Mouse (Mus musculus) kidney, embryonic 16.5 days (tissue): ENCODE data around the gene Panx1. TPM values are rescaled to one million over a fixed set of nuclear protein-coding genes. Genes with fewer than 3 reads are reported as not detected.
A peak's percentile ranks its signal among the peaks of the same experiment; 100 is the strongest.

ENCODE experiments used
- ATAC-seq: fragments of 200-750 bp; cut with Nextera tagmentation; 2 replicates; pipeline ENCODE4 v1.8.0; 2017; ENCODE audit warnings: moderate TSS enrichment; ENCODE audit not compliant: low FRiP score, low TSS enrichment
- H3K27ac ChIP-seq: fragments of 300-500 bp; sonication (generic); 2 replicates; pipeline ENCODE4 v1.5.1; 2014; ENCODE audit warnings: low read length
- H3K27me3 ChIP-seq: fragments of 300-500 bp; sonication (generic); 2 replicates; pipeline ENCODE4 v1.6.1; 2014; ENCODE audit warnings: low read length, control low read depth, mixed read lengths; ENCODE audit not compliant: insufficient read depth
- H3K36me3 ChIP-seq: fragments of 300-500 bp; sonication (generic); 2 replicates; pipeline ENCODE4 v1.6.1; 2014; ENCODE audit warnings: low read length, control low read depth, mixed read lengths; ENCODE audit not compliant: insufficient read depth
- H3K4me1 ChIP-seq: fragments of 300-500 bp; sonication (generic); 2 replicates; pipeline ENCODE4 v1.6.1; 2014; ENCODE audit warnings: low read length, control low read depth, mixed read lengths; ENCODE audit not compliant: insufficient read depth
- H3K4me2 ChIP-seq: fragments of 300-500 bp; sonication (generic); replicated peaks from 2 replicates; pipeline ENCODE4 v1.6.1; 2014; ENCODE audit warnings: low read depth, low read length
- H3K4me3 ChIP-seq: fragments of 300-500 bp; sonication (generic); 2 replicates; pipeline ENCODE4 v1.5.1; 2014; ENCODE audit warnings: mild to moderate bottlenecking, low read length
- H3K9ac ChIP-seq: fragments of 300-500 bp; sonication (generic); replicated peaks from 2 replicates; pipeline ENCODE4 v1.6.1; 2014; ENCODE audit warnings: low read length
- H3K9me3 ChIP-seq: fragments of 300-500 bp; sonication (generic); 2 replicates; pipeline ENCODE4 v1.6.1; 2016; ENCODE audit warnings: low read length, control low read depth
- WGBS: fragments of 180-500 bp; shearing (Covaris S2); extraction: QIAGEN DNeasy Blood & Tissue Kit; methylation state at CpG from one replicate; pipeline ENCODE4 v1.1.7; 2014; 5-methylcytosine and 5-hydroxymethylcytosine counted together
- polyA plus RNA-seq: library from polyadenylated mRNA; unstranded; fragments of >200 nt; fragmentation: Nextera tagmentation; extraction: Ambion mirVana; gene quantifications from 2 replicates; pipeline ENCODE4 v1.2.1, GENCODE M21; 2015

Gene Panx1
- polyA plus RNA-seq, 1 experiment from 2014 or later, result 42.6 TPM

DNA sequence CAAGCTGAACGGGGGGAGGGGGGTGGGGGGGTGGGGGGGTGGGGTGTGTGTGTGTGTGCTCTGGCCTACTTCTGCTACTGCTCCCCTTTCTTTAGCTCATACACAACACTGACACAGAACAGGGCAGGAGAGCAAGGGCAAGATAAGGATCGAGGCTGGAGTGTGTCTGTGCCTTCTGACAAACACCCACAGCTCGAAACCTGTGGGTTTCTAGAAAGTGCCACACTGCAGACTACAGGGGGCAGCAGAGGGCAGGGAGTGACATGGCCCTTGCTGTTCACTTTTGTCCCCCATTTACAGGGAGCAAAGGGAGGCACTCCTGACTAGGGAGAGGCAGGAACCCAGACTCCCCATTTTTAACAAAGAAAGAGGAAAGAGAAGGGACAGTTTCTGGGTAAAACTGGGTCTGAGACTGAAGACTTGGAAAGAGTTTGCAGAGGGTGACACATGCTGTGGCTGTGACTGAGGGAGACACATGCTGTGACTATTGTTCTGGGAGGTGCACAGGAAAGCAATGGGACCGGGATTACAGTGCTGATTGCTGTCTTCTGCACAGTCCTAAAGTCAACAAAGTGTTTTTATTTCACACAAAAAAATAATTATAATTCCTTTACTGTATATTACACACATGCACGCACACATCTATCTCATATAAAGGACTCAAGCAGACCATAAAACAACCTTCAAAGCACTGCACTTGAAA, 16.1 kb downstream of the Panx1 start:
- Histone ChIP-seq H3K36me3 (0 out of 2 replicates have a peak, but pooled peaks cover 5% of the 10 kb centered on the region), H3K4me3 (no peak overlapping the region), H3K27ac (no peak overlapping the region), H3K4me2 (no peak overlapping the region), H3K27me3 (no peaks in the 10 kb centered on the region), H3K9ac (no peak overlapping the region), H3K4me1 (peaks cover 1% of the 10 kb centered on the region; the same call in 1 of the 2 replicates), H3K9me3 (peaks cover 5% of the 10 kb centered on the region; the same call in 1 of the 2 replicates)
- peak; percentile 50; the same call in 1 of the 2 replicates for ATAC-seq
- 63% methylated on average over 5 of the region's 5 CpGs for WGBS

- H3K27me3 ChIP-seq, result no peaks in the 10 kb centered on the region
- peaks cover 5% of the 10 kb centered on the region; the same call in 1 of the 2 replicates for H3K9me3 ChIP-seq
- H3K27ac ChIP-seq, result no peak overlapping the region
- no peak overlapping the region for H3K9ac ChIP-seq
- H3K4me2 ChIP-seq, result no peak overlapping the region
- ATAC-seq, result no peak
- 68% methylated on average over 3 of the region's 3 CpGs for WGBS
- H3K4me3 ChIP-seq, result no peak overlapping the region
- H3K36me3 ChIP-seq, result 0 out of 2 replicates have a peak, but pooled peaks cover 5% of the 10 kb centered on the region
- no peaks in the 10 kb centered on the region; the same call in 1 of the 2 replicates for H3K4me1 ChIP-seq
Observed at GRCm38 (mm10) chr9:15027725-15028124, 17.6 kb downstream of the Panx1 start.

- ATAC-seq, result no peak
- Histone ChIP-seq H3K4me2 (no peak overlapping the region), H3K27me3 (no peaks in the 10 kb centered on the region), H3K36me3 (peaks cover 12% of the 10 kb centered on the region; the same call in 1 of the 2 replicates), H3K27ac (no peak overlapping the region), H3K9me3 (peaks cover 5% of the 10 kb centered on the region; the same call in 1 of the 2 replicates), H3K4me1 (no peaks in the 10 kb centered on the region), H3K9ac (no peak overlapping the region), H3K4me3 (no peak overlapping the region)
- WGBS, result 89% methylated on average over 1 of the region's 1 CpGs
Observed at GRCm38 (mm10) chr9:15023049-15023448, 22.2 kb downstream of the Panx1 start.

DNA sequence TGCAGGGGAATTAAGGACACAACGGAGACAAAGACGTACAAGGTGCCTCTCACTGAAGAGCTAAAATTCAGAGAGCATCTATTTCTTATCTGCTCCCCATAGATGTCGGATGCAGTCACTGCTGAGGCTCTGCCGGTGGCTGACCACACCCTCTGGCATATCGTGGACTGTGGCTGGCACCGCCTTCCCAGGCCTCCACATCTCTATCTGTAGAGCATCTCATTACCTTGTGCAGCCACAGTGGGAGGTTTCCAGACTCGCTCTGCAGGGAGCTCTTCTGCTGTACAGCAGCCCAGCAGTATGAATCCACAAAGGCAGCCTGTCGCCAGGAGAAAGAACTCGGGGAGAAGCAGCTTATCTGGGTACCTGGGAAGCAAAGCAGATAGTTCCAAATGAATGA, 24.1 kb downstream of the Panx1 start:
- H3K4me2 ChIP-seq, result no peak overlapping the region
- peaks cover 2% of the 10 kb centered on the region; the same call in 1 of the 2 replicates for H3K9me3 ChIP-seq
- ATAC-seq, result no peak
- H3K4me1 ChIP-seq, result no peaks in the 10 kb centered on the region
- peaks cover 10% of the 10 kb centered on the region; the same call in 1 of the 2 replicates for H3K36me3 ChIP-seq
- H3K27ac ChIP-seq, result no peak overlapping the region
- 85% methylated on average over 9 of the region's 9 CpGs for WGBS
- no peak overlapping the region for H3K9ac ChIP-seq
- no peak overlapping the region for H3K4me3 ChIP-seq
- no peaks in the 10 kb centered on the region for H3K27me3 ChIP-seq

DNA sequence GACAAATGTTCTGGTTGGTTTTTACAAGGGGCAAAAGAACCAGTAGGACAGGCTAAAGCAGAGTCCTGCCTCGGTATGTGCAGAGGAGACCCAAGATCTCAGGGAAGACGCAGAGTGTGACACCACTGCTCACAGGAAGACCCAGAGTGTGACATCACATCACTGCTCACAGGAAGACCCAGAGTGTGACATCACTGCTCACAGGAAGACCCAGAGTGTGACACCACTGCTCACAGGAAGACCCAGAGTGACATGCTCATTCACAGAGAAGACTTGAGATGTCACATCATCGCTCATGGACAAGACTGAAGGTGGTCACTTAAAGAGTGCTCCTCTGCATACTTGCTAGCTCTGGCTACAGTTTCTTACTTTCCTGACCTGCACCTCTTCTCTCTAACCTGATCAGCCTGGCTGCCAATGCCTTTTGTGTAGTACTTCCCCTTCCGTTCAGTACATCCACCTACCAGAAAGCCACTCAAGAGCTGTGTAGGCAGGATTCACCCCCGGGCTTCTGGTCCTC, 24.7 kb downstream of the Panx1 start:
- H3K9ac ChIP-seq, result no peak overlapping the region
- H3K4me2 ChIP-seq, result no peak overlapping the region
- WGBS, result 92% methylated on average over 5 of the region's 5 CpGs
- H3K4me3 ChIP-seq, result no peak overlapping the region
- ATAC-seq, result no peak
- no peaks in the 10 kb centered on the region for H3K27me3 ChIP-seq
- H3K9me3 ChIP-seq, result no peaks in the 10 kb centered on the region
- no peak overlapping the region for H3K27ac ChIP-seq
- no peaks in the 10 kb centered on the region for H3K4me1 ChIP-seq
- H3K36me3 ChIP-seq, result peaks cover 7% of the 10 kb centered on the region; the same call in 1 of the 2 replicates

DNA sequence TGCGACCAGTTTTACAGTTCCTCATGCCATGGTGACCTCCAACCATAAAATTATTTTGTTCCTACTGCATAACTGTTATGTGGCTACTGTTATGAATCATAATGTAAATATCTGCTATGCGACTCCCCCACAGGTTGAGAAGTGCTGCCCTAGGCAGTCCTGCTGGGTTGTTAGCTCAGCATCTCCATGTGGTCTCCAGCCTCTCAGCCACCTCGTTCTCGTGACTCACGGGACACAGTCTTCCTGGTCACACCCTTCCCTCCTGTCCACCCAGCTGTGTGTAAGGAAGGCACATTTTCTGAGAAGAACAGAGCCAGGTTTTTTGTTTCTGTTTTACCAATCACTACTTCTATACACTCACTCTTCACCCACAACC, 26.5 kb downstream of the Panx1 start:
- no peaks in the 10 kb centered on the region for H3K27me3 ChIP-seq
- no peaks in the 10 kb centered on the region for H3K4me1 ChIP-seq
- no peak overlapping the region for H3K9ac ChIP-seq
- 77% methylated on average over 5 of the region's 5 CpGs for WGBS
- H3K9me3 ChIP-seq, result no peaks in the 10 kb centered on the region
- no peak overlapping the region for H3K27ac ChIP-seq
- H3K36me3 ChIP-seq, result peaks cover 7% of the 10 kb centered on the region; the same call in 1 of the 2 replicates
- H3K4me2 ChIP-seq, result no peak overlapping the region
- H3K4me3 ChIP-seq, result no peak overlapping the region
- no peak for ATAC-seq

DNA sequence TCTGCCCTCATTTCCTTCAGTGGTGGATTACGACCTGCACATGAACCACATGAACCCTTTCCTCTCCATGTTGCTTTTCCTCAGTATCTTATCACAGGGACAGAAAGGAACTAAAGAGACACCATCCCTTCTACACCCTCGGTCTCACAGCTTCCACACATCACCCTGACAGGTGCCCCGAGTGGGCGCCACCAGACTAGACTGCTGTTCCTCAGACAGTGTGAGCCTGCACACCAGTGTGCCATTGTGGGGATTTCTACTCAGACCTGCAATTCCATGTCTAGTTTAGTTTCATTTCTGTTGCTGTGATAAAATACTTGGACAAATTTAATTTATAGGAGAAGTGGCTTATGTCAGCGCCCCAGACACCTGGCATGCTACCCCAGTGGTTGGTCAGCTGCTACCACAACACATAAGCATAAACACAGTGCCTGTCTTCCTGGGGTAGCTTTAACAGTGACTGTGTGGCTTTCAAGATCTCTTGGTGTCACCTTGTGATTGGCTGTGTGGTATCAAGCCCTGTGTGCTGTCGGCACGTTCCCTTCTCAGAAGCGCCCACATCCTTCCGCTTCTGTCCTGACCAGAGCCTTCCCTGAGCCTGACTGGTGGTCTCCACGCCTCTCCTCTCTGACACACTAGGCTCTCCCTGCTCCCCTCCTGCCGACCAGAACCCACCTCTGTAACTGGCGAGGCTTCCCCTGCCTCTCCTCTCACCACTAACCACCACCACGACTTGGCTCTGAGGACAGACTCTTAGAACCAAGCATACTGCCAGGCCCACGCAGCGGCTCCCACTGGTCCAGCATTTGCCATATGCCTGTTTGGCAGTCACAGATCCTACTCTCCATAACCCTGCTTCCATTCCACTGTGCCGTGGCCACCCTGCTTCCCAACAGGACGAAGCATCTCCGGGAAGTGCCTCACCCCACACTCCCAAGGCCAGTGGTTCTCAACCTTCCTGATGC, 27.2 kb downstream of the Panx1 start:
- Histone ChIP-seq H3K4me1 (no peaks in the 10 kb centered on the region), H3K36me3 (peaks cover 7% of the 10 kb centered on the region; the same call in 1 of the 2 replicates), H3K27me3 (no peaks in the 10 kb centered on the region), H3K27ac (no peak overlapping the region), H3K4me2 (no peak overlapping the region), H3K9ac (no peak overlapping the region), H3K4me3 (no peak overlapping the region), H3K9me3 (no peaks in the 10 kb centered on the region)
- ATAC-seq, result no peak
- WGBS, result 89% methylated on average over 18 of the region's 18 CpGs

DNA sequence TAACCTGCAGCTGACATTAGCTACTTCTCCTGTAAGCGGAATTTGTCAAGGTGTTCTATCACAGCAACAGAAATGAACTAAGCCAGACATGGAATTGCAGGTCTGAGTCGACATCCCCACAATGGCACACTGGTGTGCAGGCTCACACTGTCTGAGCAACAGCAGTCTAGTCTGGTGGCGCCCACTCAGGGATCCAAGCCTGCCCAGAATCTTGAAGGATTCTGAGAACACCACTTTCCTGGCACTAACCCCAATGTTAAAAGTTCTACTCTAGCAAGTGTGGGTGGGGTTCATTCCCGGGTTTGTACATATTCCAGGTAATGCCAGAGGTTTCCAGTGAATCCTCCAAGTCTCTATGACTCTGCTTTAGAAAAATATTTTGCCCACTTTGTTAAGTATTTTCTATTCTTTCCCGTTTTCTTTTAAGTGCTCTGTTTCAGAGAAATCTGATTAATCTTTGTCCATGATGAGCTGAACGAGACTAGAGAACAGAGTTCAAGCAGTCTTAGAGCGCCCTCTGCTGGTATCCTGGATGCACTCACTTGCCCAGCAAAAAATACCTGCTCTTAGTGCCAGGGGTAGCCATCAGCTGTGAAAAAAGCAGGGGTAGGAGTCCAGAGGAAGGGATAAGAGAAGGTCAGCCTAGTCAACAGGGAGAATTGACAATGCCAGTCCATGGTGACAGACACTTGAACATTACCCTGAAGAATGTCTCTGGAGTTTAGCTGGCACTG, 29.9 kb downstream of the Panx1 start:
- H3K4me1 ChIP-seq, result no peaks in the 10 kb centered on the region
- 57% methylated on average over 7 of the region's 7 CpGs for whole genome bisulfite sequencing
- no peak for ATAC-seq

GRCm38 (mm10) chr9:15007566-15007965, 37.7 kb downstream of the Panx1 start:
- Histone ChIP-seq H3K4me2 (no peak overlapping the region), H3K4me3 (no peak overlapping the region), H3K9ac (no peak overlapping the region), H3K27ac (no peak overlapping the region), H3K4me1 (no peaks in the 10 kb centered on the region), H3K9me3 (no peaks in the 10 kb centered on the region), H3K36me3 (peaks cover 9% of the 10 kb centered on the region), H3K27me3 (no peaks in the 10 kb centered on the region)
- ATAC-seq, result no peak
- WGBS, result 58% methylated on average over 14 of the region's 14 CpGs

More for the DNA sequence above, 29.9 kb downstream of the Panx1 start:
- H3K27me3 ChIP-seq, result no peaks in the 10 kb centered on the region
- peaks cover 6% of the 10 kb centered on the region; the same call in 1 of the 2 replicates for H3K36me3 ChIP-seq
- no peak overlapping the region for H3K4me2 ChIP-seq
- no peaks in the 10 kb centered on the region for H3K9me3 ChIP-seq
- no peak overlapping the region for H3K27ac ChIP-seq
- H3K4me3 ChIP-seq, result no peak overlapping the region
- no peak overlapping the region for H3K9ac ChIP-seq
